Mouse (Mus musculus) ES-E14 (cell line): ENCODE data around the gene Cpn2.

Experiments used
- CHD2 ChIP-seq: IDR thresholded peaks from 2 replicates; pipeline ENCODE4 v1.6.1; 2014; ENCODE audit warnings: mild to moderate bottlenecking, low read depth, low read length, inconsistent platforms
- MAFK ChIP-seq: IDR thresholded peaks from 2 replicates; pipeline ENCODE4 v1.6.1; 2014; ENCODE audit warnings: mild to moderate bottlenecking, low read depth, low read length, inconsistent platforms; ENCODE audit not compliant: insufficient read depth
- ZNF384 ChIP-seq: IDR thresholded peaks from 2 replicates; pipeline ENCODE4 v1.6.1; 2012; ENCODE audit warnings: low read depth, low read length, inconsistent platforms

GRCm38 (mm10) chr16:30261341-30261740, 6.0 kb downstream of the Cpn2 start:
- TF ChIP-seq MAFK (no peak), ZNF384 (no peak), CHD2 (no peak)
